Mouse (Mus musculus): ENCODE measurements around the gene Rnf212.
"Not testable (repeated sequence)": the region's sequence is repeated elsewhere in the genome, so short reads cannot be mapped to it uniquely, and the experiment has no call there.

Gene Rnf212
- long read RNA-seq, experiment 1 = 0 reads
- long read RNA-seq, experiment 2 = 0 reads

- intact Hi-C loops (cut with DNase I) = no loop called here
Measured at GRCm38 (mm10) chr5:108774630-108775306, at the start of gene Rnf212. Gene Rnf212 (minus strand): TSS chr5:108774982.

- intact Hi-C loops (cut with DNase I) = no loop called here
Measured at GRCm38 (mm10) chr5:108823276-108823675, 48.5 kb upstream of the Rnf212 start.

- intact Hi-C loops (cut with DNase I) = not testable (repeated sequence)
Measured at GRCm38 (mm10) chr5:108808750-108809149, 34.0 kb upstream of the Rnf212 start, which contains the start of gene Vmn2r8. Gene Vmn2r8 (minus strand): TSS chr5:108808850.

GRCm38 (mm10) chr5:108803646-108804045 lies 28.9 kb upstream of the Rnf212 start:
- intact Hi-C loops (cut with DNase I) = no loop called here

GRCm38 (mm10) chr5:108795263-108795662 lies 20.5 kb upstream of the Rnf212 start, which contains the start of gene Tmed11:
Gene Tmed11 (minus strand): TSS chr5:108795363.
- intact Hi-C loops (cut with DNase I) = not testable (repeated sequence)

GRCm38 (mm10) chr5:108790385-108790784 lies 15.6 kb upstream of the Rnf212 start:
- intact Hi-C loops (cut with DNase I) = not testable (repeated sequence)

- intact Hi-C loops (cut with DNase I) = no loop called here
Measured at GRCm38 (mm10) chr5:108760002-108760401, 14.8 kb downstream of the Rnf212 start.

- intact Hi-C loops (cut with DNase I) = loop anchor here (10.0 kb wide), 1 partner anchor 234 kb away; no protein-coding TSS in a partner anchor
Measured at GRCm38 (mm10) chr5:108758396-108758795, 16.4 kb downstream of the Rnf212 start.

- intact Hi-C loops (cut with DNase I) = loop anchor here (10.0 kb wide), 1 partner anchor 226 kb away; no protein-coding TSS in a partner anchor
Measured at GRCm38 (mm10) chr5:108751258-108751657, 23.5 kb downstream of the Rnf212 start.

GRCm38 (mm10) chr5:108750328-108751210 lies 24.2 kb downstream of the Rnf212 start:
- intact Hi-C loops (cut with DNase I) = loop anchor here (10.0 kb wide), 1 partner anchor 226 kb away; no protein-coding TSS in a partner anchor

- intact Hi-C loops (cut with DNase I) = no loop called here
Measured at GRCm38 (mm10) chr5:108744629-108745028, 30.2 kb downstream of the Rnf212 start.

- intact Hi-C loops (cut with DNase I) = no loop called here
Measured at GRCm38 (mm10) chr5:108743856-108744255, 30.9 kb downstream of the Rnf212 start.

- intact Hi-C loops (cut with DNase I) = no loop called here
Measured at GRCm38 (mm10) chr5:108742596-108742995, 32.2 kb downstream of the Rnf212 start.

GRCm38 (mm10) chr5:108741844-108742243 lies 32.9 kb downstream of the Rnf212 start:
- intact Hi-C loops (cut with DNase I) = no loop called here

- intact Hi-C loops (cut with DNase I) = loop anchor here (1.0 to 10.0 kb wide), 3 partner anchors 37 to 303 kb away; partner anchors contain the start of gene Slc26a1
Measured at GRCm38 (mm10) chr5:108727425-108727824, 47.4 kb downstream of the Rnf212 start.

- intact Hi-C loops (cut with DNase I) = loop anchor here (1.0 to 10.0 kb wide), 3 partner anchors 36 to 302 kb away; partner anchors contain the start of gene Slc26a1
Measured at GRCm38 (mm10) chr5:108726557-108727248, 48.1 kb downstream of the Rnf212 start.

- intact Hi-C loops (cut with DNase I) = loop anchor here (10.0 kb wide), 1 partner anchor 299 kb away; no protein-coding TSS in a partner anchor
Measured at GRCm38 (mm10) chr5:108724006-108724405, 50.8 kb downstream of the Rnf212 start.

- intact Hi-C loops (cut with DNase I) = loop anchor here (10.0 kb wide), 1 partner anchor 295 kb away; no protein-coding TSS in a partner anchor
Measured at GRCm38 (mm10) chr5:108719761-108720160, 55.0 kb downstream of the Rnf212 start.

GRCm38 (mm10) chr5:108718051-108718450 lies 56.7 kb downstream of the Rnf212 start:
- intact Hi-C loops (cut with DNase I) = no loop called here

- intact Hi-C loops (cut with DNase I) = no loop called here
Measured at GRCm38 (mm10) chr5:108715974-108716373, 58.8 kb downstream of the Rnf212 start.

GRCm38 (mm10) chr5:108714149-108714548 lies 60.6 kb downstream of the Rnf212 start:
- intact Hi-C loops (cut with DNase I) = no loop called here

All from adrenal gland (tissue).